ENCODE assay signal across 24 mouse cellular contexts in the genomic region with DNA sequence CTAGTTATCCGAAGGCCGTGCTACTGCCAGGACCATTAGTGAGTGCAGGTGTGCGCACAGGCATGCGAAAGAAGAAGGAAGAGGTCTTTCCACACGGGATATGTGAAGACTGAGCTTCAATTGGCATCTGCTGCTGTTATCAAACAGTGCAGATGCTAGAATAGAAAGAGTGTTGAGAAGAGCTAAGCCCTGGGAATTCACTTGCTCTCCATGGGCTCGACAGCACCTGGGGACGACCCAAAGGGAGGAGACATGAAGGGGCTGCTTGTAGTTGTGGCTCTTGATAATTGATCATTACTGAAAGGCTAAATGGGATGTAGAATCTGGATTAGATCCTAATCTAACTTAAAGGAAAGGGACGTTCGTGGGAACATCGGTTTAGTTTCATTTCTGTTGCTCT.
"Had no signal": no experiment of that assay in that cellular context is flagged by ENCODE, and none has a peak within 500 bp of the region (broad histone marks: within the 10 kb centered on the region; RNA-seq: fewer than 3 reads in every experiment).

No protein-coding gene starts in this region.

- H3K36me3 ChIP-seq: heart, embryonic 10.5 days; heart, embryonic 13.5 days; heart, embryonic 15.5 days; hindbrain, embryonic 13.5 days; hindbrain, embryonic 15.5 days; kidney, embryonic 15.5 days; limb, embryonic 13.5 days; limb, embryonic 15.5 days had no signal

- H3K4me2 ChIP-seq: heart, embryonic 13.5 days; heart, embryonic 15.5 days; hindbrain, embryonic 13.5 days; hindbrain, embryonic 15.5 days; kidney, embryonic 15.5 days; limb, embryonic 13.5 days; limb, embryonic 15.5 days had no signal

- H3K27ac ChIP-seq: heart, embryonic 10.5 days; heart, embryonic 13.5 days; heart, embryonic 15.5 days; hindbrain, embryonic 13.5 days; hindbrain, embryonic 15.5 days; hindbrain, postnatal 0 days; kidney, embryonic 15.5 days; kidney, postnatal 0 days; limb, embryonic 13.5 days; limb, embryonic 15.5 days had no signal

- H3K27me3 ChIP-seq: heart, embryonic 13.5 days; hindbrain, embryonic 13.5 days; hindbrain, embryonic 15.5 days; kidney, embryonic 15.5 days; limb, embryonic 13.5 days; limb, embryonic 15.5 days had no signal

- DNase-seq: gastrocnemius, postnatal 14 days; gastrocnemius, postnatal 36 days; heart, adult 18-20 months; heart, postnatal 14 days; heart, postnatal 36 days; kidney, adult 11 months; kidney, adult 2 months; kidney, adult 9 months; kidney, postnatal 14 days; kidney, postnatal 36 days; layer of hippocampus, adult 9-11 months; layer of hippocampus, postnatal 36 days; left cerebral cortex, postnatal 4 days had no signal

- H3K4me1 ChIP-seq: heart, embryonic 10.5 days; heart, embryonic 13.5 days; heart, embryonic 15.5 days; hindbrain, embryonic 15.5 days; kidney, embryonic 15.5 days; limb, embryonic 15.5 days had no signal

- H3K9ac ChIP-seq: heart, embryonic 13.5 days; heart, embryonic 15.5 days; hindbrain, embryonic 13.5 days; hindbrain, embryonic 15.5 days; kidney, embryonic 15.5 days; limb, embryonic 13.5 days; limb, embryonic 15.5 days had no signal

- H3K9me3 ChIP-seq: heart, embryonic 10.5 days; heart, embryonic 13.5 days; heart, embryonic 15.5 days; hindbrain, embryonic 13.5 days; hindbrain, embryonic 15.5 days; kidney, embryonic 15.5 days; limb, embryonic 13.5 days; limb, embryonic 15.5 days had no signal

- ATAC-seq: hindbrain, postnatal 0 days; intestine, embryonic 16.5 days had no signal

- H3K4me3 ChIP-seq: heart, embryonic 10.5 days; heart, embryonic 13.5 days; heart, embryonic 15.5 days; hindbrain, embryonic 13.5 days; hindbrain, embryonic 15.5 days; kidney, embryonic 15.5 days; limb, embryonic 13.5 days; limb, embryonic 15.5 days had no signal
